Mouse (Mus musculus) left cerebral cortex, adult 2 months (tissue): ENCODE data around the gene Raet1e. TPM values are rescaled to one million over a fixed set of nuclear protein-coding genes. Genes with fewer than 3 reads are reported as not detected.
"Not testable (repeated sequence)": the region's sequence is repeated elsewhere in the genome, so short reads cannot be mapped to it uniquely, and the experiment has no call there.

ENCODE experiments used
- DNase-seq, 2 experiments: peaks; one replicate each; pipeline ENCODE4 v3.0.0; 2021 to 2022; ENCODE audit warnings: low spot score in 2 of 2, mixed read lengths in 1 of 2; ENCODE audit errors: extremely low spot score in 1 of 2
- H3K27ac ChIP-seq: fragments of 200-600 bp; 2 replicates; pipeline ENCODE4 v1.8.1; 2022
- H3K4me3 ChIP-seq: fragments of 200-600 bp; 2 replicates; pipeline ENCODE4 v1.8.1; 2022
- CTCF ChIP-seq: fragments of 200-600 bp; IDR thresholded peaks from 2 replicates; pipeline ENCODE4 v1.8.1; 2022; ENCODE audit warnings: antibody characterized with exemption, mild to moderate bottlenecking, moderate library complexity
- intact Hi-C: fragments of 180-260 bp; cut with DNase I; formaldehyde crosslinking; loops from one replicate; pipeline ENCODE4 v1.15.1; 2025
- total RNA-seq, 2 experiments: library from RNA; stranded (reverse); gene quantifications; 2 replicates each; pipeline ENCODE4 v1.2.3; 2021

The Raet1e gene
- total RNA-seq, 2 experiments from 2014 or later = 0.29 TPM; not detected in 1

GRCm38 (mm10) chr10:22402225-22402917 lies 244.0 kb downstream of the Raet1e start:
- intact Hi-C loops, H3K27ac ChIP-seq, H3K4me3 ChIP-seq: not testable (repeated sequence)
- peak; percentile 7 to 34 for DNase-seq
- peak; percentile 51 for TF ChIP-seq CTCF

GRCm38 (mm10) chr10:22413702-22414494 lies 255.5 kb downstream of the Raet1e start:
- H3K27ac ChIP-seq, intact Hi-C loops, H3K4me3 ChIP-seq: not testable (repeated sequence)
- DNase-seq = peak; percentile 7 to 15

Other genes with a start within 250 kb of the Raet1e start
- not detected for gene 4930444G20Rik, start 90.5 kb upstream of the Raet1e start, total RNA-seq
- gene E030030I06Rik, start 9.3 kb upstream of the Raet1e start, total RNA-seq = under 1 TPM; 0.35 to 0.77 TPM
- gene H60b, start within 50 bp of the Raet1e start, total RNA-seq = under 1 TPM in 1 of 2 experiments, not detected in 1; 0.47 TPM
- not detected for gene Raet1d, start 202.0 kb downstream of the Raet1e start, total RNA-seq